Mouse (Mus musculus) heart, adult 8-10 months (tissue): Measurements from ENCODE around the gene Lrba. TPM values are rescaled to one million over a fixed set of nuclear protein-coding genes. Genes with fewer than 3 reads are reported as not detected.

ENCODE experiments used
- DNase-seq: peaks from one replicate; pipeline ENCODE4 v3.0.0; 2022; ENCODE audit warnings: low spot score
- total RNA-seq, 4 experiments: library from RNA; stranded (reverse); gene quantifications; 2 replicates each; pipeline ENCODE4 v1.2.4; 2022

The Lrba gene
- total RNA-seq, 4 experiments from 2014 or later = 24.2 to 31.0 (median 28.2) TPM

- no peak for DNase-seq
Observed at GRCm38 (mm10) chr3:86253791-86254190, 29.3 kb downstream of the Lrba start.

GRCm38 (mm10) chr3:86268074-86268702, 43.7 kb downstream of the Lrba start:
- peak; percentile 9 for DNase-seq

- no peak for DNase-seq
Observed at GRCm38 (mm10) chr3:86275651-86276050, 51.2 kb downstream of the Lrba start.

- DNase-seq = no peak
Observed at GRCm38 (mm10) chr3:86291326-86291725, 66.8 kb downstream of the Lrba start.

GRCm38 (mm10) chr3:86294866-86295265, 70.4 kb downstream of the Lrba start:
- DNase-seq = no peak

- DNase-seq = no peak
Observed at GRCm38 (mm10) chr3:86296214-86296613, 71.7 kb downstream of the Lrba start.

- no peak for DNase-seq
Observed at GRCm38 (mm10) chr3:86308833-86309232, 84.4 kb downstream of the Lrba start.

GRCm38 (mm10) chr3:86310216-86310615, 85.7 kb downstream of the Lrba start:
- no peak for DNase-seq

- DNase-seq = no peak
Observed at GRCm38 (mm10) chr3:86311406-86311805, 86.9 kb downstream of the Lrba start.

- no peak for DNase-seq
Observed at GRCm38 (mm10) chr3:86317636-86318035, 93.2 kb downstream of the Lrba start.

GRCm38 (mm10) chr3:86328531-86328930, 104.1 kb downstream of the Lrba start:
- DNase-seq = peak; percentile 10

- DNase-seq = no peak
Observed at GRCm38 (mm10) chr3:86343261-86343660, 118.8 kb downstream of the Lrba start.

- no peak for DNase-seq
Observed at GRCm38 (mm10) chr3:86362486-86362885, 138.0 kb downstream of the Lrba start.

GRCm38 (mm10) chr3:86371466-86371865, 147.0 kb downstream of the Lrba start:
- no peak for DNase-seq

- DNase-seq = no peak
Observed at GRCm38 (mm10) chr3:86375276-86375675, 150.8 kb downstream of the Lrba start.

GRCm38 (mm10) chr3:86382557-86382956, 158.1 kb downstream of the Lrba start:
- no peak for DNase-seq

- no peak for DNase-seq
Observed at GRCm38 (mm10) chr3:86385047-86385446, 160.6 kb downstream of the Lrba start.

GRCm38 (mm10) chr3:86386246-86386645, 161.8 kb downstream of the Lrba start:
- no peak for DNase-seq

GRCm38 (mm10) chr3:86423828-86424227, 199.3 kb downstream of the Lrba start:
- no peak for DNase-seq

- DNase-seq = no peak
Observed at GRCm38 (mm10) chr3:86426733-86427132, 202.3 kb downstream of the Lrba start.

GRCm38 (mm10) chr3:86443497-86443896, 219.0 kb downstream of the Lrba start:
- no peak for DNase-seq

- DNase-seq = no peak
Observed at GRCm38 (mm10) chr3:86451211-86451610, 226.7 kb downstream of the Lrba start.

GRCm38 (mm10) chr3:86461582-86461981, 237.1 kb downstream of the Lrba start:
- DNase-seq = no peak

GRCm38 (mm10) chr3:86489992-86490391, 265.5 kb downstream of the Lrba start:
- no peak for DNase-seq
